Mouse (Mus musculus) heart, embryonic 14.5 days (tissue): ENCODE results near the gene Grip1. TPM values are rescaled to one million over a fixed set of nuclear protein-coding genes. Genes with fewer than 3 reads are reported as not detected.
A peak's percentile ranks its signal among the peaks of the same experiment; 100 is the strongest.

Experiments
- ATAC-seq: fragments of 200-750 bp; cut with Nextera tagmentation; 2 replicates; pipeline ENCODE4 v1.8.0; 2017; ENCODE audit warnings: low read depth, moderate TSS enrichment; ENCODE audit not compliant: insufficient number of reproducible peaks, insufficient read depth, low FRiP score
- H3K27ac ChIP-seq, 2 experiments: fragments of 200-500 bp in 1 of 2; fragments of 300-500 bp in 1 of 2; sonication (generic) in 1 of 2; replicated peaks in 1 of 2; 2 replicates each; pipeline ENCODE4 v1.5.1; 2012 to 2014; ENCODE audit warnings: low read depth in 2 of 2, low read length in 2 of 2, control low read depth in 1 of 2, mild to moderate bottlenecking in 1 of 2, mixed read lengths in 1 of 2; ENCODE audit not compliant: control insufficient read depth in 1 of 2, insufficient read depth in 1 of 2
- H3K27me3 ChIP-seq: fragments of 300-500 bp; sonication (generic); 2 replicates; pipeline ENCODE4 v1.6.1; 2014; ENCODE audit warnings: mild to moderate bottlenecking, low read length, control low read depth; ENCODE audit not compliant: control insufficient read depth, insufficient read depth
- H3K36me3 ChIP-seq: fragments of 300-500 bp; sonication (generic); 2 replicates; pipeline ENCODE4 v1.6.1; 2014; ENCODE audit warnings: mild to moderate bottlenecking, control low read depth, low read length, mixed read lengths; ENCODE audit not compliant: control insufficient read depth, insufficient read depth
- H3K4me1 ChIP-seq, 2 experiments: fragments of 200-500 bp in 1 of 2; fragments of 300-500 bp in 1 of 2; sonication (generic) in 1 of 2; 2 replicates each; pipeline ENCODE4 v1.6.1; 2012 to 2014; ENCODE audit warnings: low read length in 2 of 2, control low read depth in 1 of 2, mixed read lengths in 1 of 2; ENCODE audit not compliant: control insufficient read depth in 2 of 2, insufficient read depth in 2 of 2
- H3K4me2 ChIP-seq: fragments of 300-500 bp; sonication (generic); 2 replicates; pipeline ENCODE4 v1.6.1; 2014; ENCODE audit warnings: mild to moderate bottlenecking, low read length
- H3K4me3 ChIP-seq, 2 experiments: fragments of 200-500 bp in 1 of 2; fragments of 300-500 bp in 1 of 2; sonication (generic) in 1 of 2; 2 replicates each; pipeline ENCODE4 v1.5.1; 2012 to 2014; ENCODE audit warnings: low read length in 2 of 2, mild to moderate bottlenecking in 2 of 2, control low read depth in 1 of 2, low read depth in 1 of 2, moderate library complexity in 1 of 2; ENCODE audit not compliant: control insufficient read depth in 1 of 2, insufficient read depth in 1 of 2
- H3K9ac ChIP-seq: fragments of 300-500 bp; sonication (generic); 2 replicates; pipeline ENCODE4 v1.6.1; 2014; ENCODE audit warnings: mild to moderate bottlenecking, low read length
- H3K9me3 ChIP-seq: fragments of 300-500 bp; sonication (generic); 2 replicates; pipeline ENCODE4 v1.6.1; 2016; ENCODE audit warnings: low read length, control low read depth; ENCODE audit not compliant: control insufficient read depth
- WGBS: fragments of 180-500 bp; shearing (Covaris S2); extraction: QIAGEN DNeasy Blood & Tissue Kit; methylation state at CpG from one replicate; pipeline ENCODE4 v1.1.7; 2014; 5-methylcytosine and 5-hydroxymethylcytosine counted together
- polyA plus RNA-seq: library from polyadenylated mRNA; unstranded; fragments of >200 nt; fragmentation: Nextera tagmentation; extraction: Ambion mirVana; gene quantifications from 2 replicates; pipeline ENCODE4 v1.2.1, GENCODE M21; 2014

The Grip1 gene
- polyA plus RNA-seq, 1 experiment from 2014 or later, result 2.9 TPM

- 93% methylated on average over 1 of the region's 1 CpGs for WGBS
- ATAC-seq, result no peak
- Histone ChIP-seq H3K9ac (no peak overlapping the region), H3K27me3 (no peaks in the 10 kb centered on the region), H3K27ac (no peak overlapping the region), H3K9me3 (no peaks in the 10 kb centered on the region), H3K4me3 (no peak overlapping the region), H3K4me1 (peaks cover 0 to 3% of the 10 kb centered on the region in 2 experiments; a peak in 1 of 4 replicates), H3K4me2 (no peak overlapping the region), H3K36me3 (no peaks in the 10 kb centered on the region)
Measured at GRCm38 (mm10) chr10:119831086-119831485, 377.5 kb downstream of the Grip1 start.

DNA sequence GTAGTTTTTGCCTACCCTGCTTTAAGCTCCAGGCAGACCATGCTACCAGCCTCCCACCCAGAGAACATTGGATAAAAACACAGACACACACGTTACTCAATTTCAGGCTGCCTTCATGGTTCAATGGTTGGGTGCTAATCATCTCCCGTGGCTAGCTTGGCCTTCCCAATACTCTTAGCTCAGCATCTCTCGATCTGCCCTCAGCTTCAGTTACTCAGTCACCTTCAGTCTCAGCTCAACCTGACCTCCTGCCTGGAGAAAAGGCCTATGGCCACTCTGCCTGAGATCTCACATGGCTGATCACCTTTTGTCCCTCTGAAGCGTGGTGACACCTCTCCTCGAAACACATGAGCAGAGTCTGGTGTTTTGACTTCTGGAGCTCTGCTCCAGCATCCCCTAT lies 379.7 kb downstream of the Grip1 start:
- Histone ChIP-seq H3K9ac (no peak overlapping the region), H3K9me3 (no peaks in the 10 kb centered on the region), H3K36me3 (no peaks in the 10 kb centered on the region), H3K27me3 (no peaks in the 10 kb centered on the region), H3K4me1 (peaks cover 0 to 3% of the 10 kb centered on the region in 2 experiments; a peak in 1 of 4 replicates), H3K27ac (no peak overlapping the region), H3K4me2 (no peak overlapping the region), H3K4me3 (no peak overlapping the region)
- WGBS, result 81% methylated on average over 5 of the region's 5 CpGs
- ATAC-seq, result no peak

- Histone ChIP-seq H3K9ac (no peak overlapping the region), H3K9me3 (no peaks in the 10 kb centered on the region), H3K27me3 (no peaks in the 10 kb centered on the region), H3K4me2 (no peak overlapping the region), H3K4me1 (peaks cover 0 to 3% of the 10 kb centered on the region in 2 experiments; a peak in 1 of 4 replicates), H3K4me3 (no peak overlapping the region), H3K36me3 (no peaks in the 10 kb centered on the region), H3K27ac (no peak overlapping the region)
- 77% methylated on average over 4 of the region's 4 CpGs for WGBS
- ATAC-seq, result no peak
Measured at GRCm38 (mm10) chr10:119834122-119834521, 380.5 kb downstream of the Grip1 start.

DNA sequence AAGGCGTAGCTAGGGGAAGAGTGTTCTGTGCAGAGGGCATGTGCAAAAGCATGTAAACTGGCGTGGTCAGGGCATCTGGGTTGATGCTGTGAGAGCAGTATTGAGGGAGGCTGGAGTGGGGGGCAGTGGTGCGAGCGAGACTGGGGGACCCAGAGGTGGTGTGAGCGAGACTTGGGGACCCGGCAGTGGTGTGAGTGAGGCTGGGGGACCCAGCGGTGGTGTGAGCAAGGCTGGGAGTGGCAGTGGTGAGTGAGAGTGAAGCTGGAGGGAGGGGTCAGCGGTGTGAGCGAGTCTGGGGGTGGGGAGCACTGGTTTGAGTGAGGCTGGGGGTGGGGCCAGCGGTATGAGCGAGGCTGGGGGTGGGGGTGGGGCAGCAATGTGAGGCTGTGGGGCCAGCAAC lies 386.0 kb downstream of the Grip1 start:
- Histone ChIP-seq H3K27me3 (no peaks in the 10 kb centered on the region), H3K4me3 (no peak overlapping the region), H3K9ac (no peak overlapping the region), H3K4me2 (no peak overlapping the region), H3K36me3 (no peaks in the 10 kb centered on the region), H3K9me3 (no peaks in the 10 kb centered on the region), H3K4me1 (no peaks in the 10 kb centered on the region), H3K27ac (no peak overlapping the region)
- ATAC-seq, result no peak
- whole genome bisulfite sequencing, result 82% methylated on average over 11 of the region's 11 CpGs

DNA sequence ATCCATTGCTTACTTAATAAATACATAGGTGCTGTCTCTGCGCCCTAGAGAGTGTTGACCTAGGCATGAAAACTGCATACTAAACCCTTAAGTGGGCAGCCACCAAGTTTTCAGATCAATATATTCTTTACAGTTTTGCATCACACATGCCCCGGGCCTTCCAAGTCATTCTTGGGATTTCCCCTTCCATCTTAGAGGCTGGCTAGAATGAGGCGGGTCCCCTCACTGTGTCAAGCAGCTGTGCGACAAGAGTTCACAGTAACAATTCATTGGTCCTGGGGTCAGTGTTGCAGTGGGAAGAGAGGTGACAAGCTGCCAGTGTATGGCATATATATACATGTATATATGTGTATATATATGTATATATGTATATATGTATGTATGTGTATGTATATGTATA lies 388.4 kb downstream of the Grip1 start:
- no peak overlapping the region for H3K27ac ChIP-seq
- no peaks in the 10 kb centered on the region for H3K27me3 ChIP-seq
- H3K4me2 ChIP-seq, result no peak overlapping the region
- H3K36me3 ChIP-seq, result no peaks in the 10 kb centered on the region
- WGBS, result 87% methylated on average over 4 of the region's 4 CpGs
- H3K4me1 ChIP-seq, result peaks cover 0 to 3% of the 10 kb centered on the region in 2 experiments; a peak in 2 of 4 replicates
- H3K9me3 ChIP-seq, result no peaks in the 10 kb centered on the region
- ATAC-seq, result no peak
- H3K9ac ChIP-seq, result no peak overlapping the region
- H3K4me3 ChIP-seq, result no peak overlapping the region

GRCm38 (mm10) chr10:119845705-119846410 lies 392.2 kb downstream of the Grip1 start:
- 76% methylated on average over 11 of the region's 11 CpGs for WGBS
- Histone ChIP-seq H3K4me1 (peaks cover 0 to 3% of the 10 kb centered on the region in 2 experiments; a peak in 2 of 4 replicates), H3K4me2 (no peak overlapping the region), H3K4me3 (no peak overlapping the region), H3K36me3 (no peaks in the 10 kb centered on the region), H3K9me3 (no peaks in the 10 kb centered on the region), H3K27ac (peak overlapping the region in 1 of 2 experiments; percentile 39; a peak in 1 of 4 replicates), H3K9ac (no peak overlapping the region), H3K27me3 (no peaks in the 10 kb centered on the region)
- no peak for ATAC-seq

DNA sequence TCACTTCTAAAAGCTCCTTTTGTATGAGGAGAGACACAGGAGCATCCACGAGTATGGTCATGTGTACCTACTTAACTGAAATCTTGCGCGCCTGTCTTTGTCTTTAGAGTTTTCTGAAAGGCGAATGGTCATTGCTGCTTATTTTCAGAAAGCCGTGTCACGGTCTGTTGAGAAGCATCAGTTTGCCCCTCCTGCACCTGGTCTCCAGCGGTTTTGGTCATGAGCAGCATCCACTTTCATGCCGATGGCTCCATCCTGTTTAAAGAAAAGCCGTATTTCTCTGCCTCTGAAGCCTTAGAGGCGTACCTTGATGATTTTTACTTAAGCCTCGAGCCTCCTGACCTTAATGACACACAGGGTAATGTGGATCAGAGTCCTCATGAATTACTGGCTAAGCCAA lies 398.0 kb downstream of the Grip1 start:
- Histone ChIP-seq H3K4me3 (no peak overlapping the region), H3K27ac (no peak overlapping the region), H3K27me3 (no peaks in the 10 kb centered on the region), H3K36me3 (no peaks in the 10 kb centered on the region), H3K9me3 (no peaks in the 10 kb centered on the region), H3K9ac (no peak overlapping the region), H3K4me1 (no peaks in the 10 kb centered on the region), H3K4me2 (no peak overlapping the region)
- 85% methylated on average over 11 of the region's 11 CpGs for WGBS
- no peak for ATAC-seq
